Mouse (Mus musculus) activated CD4-positive, CD25-positive, alpha-beta regulatory T cell, adult 4 months (primary cell): ENCODE data around the gene Pan2. TPM values are rescaled to one million over a fixed set of nuclear protein-coding genes. Genes with fewer than 3 reads are reported as not detected.

Source experiments
- ATAC-seq: one replicate; pipeline ENCODE4 v1.8.0; 2017
- polyA plus RNA-seq, 2 experiments: library from polyadenylated mRNA; unstranded; fragments of 100-300 nt; shearing (Covaris generic); gene quantifications; one replicate each; pipeline ENCODE4 v1.2.1; 2017

Gene Pan2
- polyA plus RNA-seq, 2 experiments from 2014 or later = 18.9 to 21.1 TPM

DNA sequence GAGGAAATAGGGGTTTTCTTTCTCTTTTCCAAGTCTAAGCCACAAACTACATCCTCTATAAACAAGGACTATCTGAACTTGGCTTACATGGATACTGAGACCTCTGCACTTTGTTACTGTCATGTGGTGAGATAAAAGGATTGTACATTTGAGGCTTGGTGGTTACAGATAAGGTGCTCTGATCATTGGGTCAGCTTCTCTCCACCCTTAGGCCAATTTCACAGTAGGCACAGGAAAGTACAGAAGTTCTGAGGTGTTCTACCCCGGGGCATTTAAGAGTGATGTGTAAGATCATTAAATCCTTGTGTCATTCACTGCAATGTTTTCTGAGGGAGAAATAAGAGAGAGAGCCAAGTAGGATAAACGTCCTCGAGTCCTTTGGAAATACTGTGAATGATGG is 33.5 kb downstream of the Pan2 start:
- ATAC-seq = no peak

DNA sequence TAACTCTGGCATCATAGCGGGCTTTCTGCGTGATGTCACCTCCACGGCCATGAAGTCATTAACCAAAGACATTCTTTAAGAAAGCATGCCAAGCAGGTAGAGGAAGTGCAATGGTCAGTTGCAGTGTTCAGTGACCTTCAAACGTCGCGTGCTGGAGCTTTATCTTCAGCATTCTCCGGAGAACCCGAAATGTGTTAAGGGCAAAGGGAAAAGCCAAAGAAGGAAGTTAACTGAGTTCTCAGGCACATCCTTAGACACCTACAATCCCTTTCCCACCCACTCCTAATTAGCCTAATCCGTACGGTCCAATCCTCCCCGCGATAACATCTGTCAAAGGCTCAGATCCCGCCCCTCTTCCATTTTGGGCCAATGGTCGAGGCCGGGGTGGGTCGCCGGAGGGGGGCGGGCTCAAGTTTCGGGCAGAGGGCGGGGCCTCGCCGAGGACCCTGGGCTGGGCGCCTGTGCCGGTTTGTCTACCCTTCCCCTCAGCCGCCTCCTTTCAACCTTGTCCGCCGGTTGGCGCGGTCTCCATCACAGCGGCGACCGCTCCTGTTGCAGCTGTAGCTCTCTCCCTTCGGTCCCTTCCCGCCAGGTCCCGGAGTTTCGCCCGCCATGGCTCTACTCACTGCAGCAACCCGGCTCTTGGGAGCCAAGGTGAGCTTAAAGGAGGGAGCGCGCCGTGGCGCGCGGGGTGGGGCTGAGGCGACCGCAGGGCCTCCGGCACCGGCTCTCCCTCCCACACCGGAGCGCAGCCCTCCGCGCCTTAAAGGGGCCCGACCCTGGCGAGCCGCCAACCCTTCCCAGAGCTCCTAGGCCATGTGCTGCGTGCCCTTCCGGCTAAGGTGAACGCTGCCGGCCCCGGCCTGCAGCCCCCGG is 34.4 kb downstream of the Pan2 start, which contains the start of gene Cs:
Cs (plus strand) TSS at position 429 of the 876 bp plus-strand sequence.
- peak; percentile 94 for ATAC-seq

DNA sequence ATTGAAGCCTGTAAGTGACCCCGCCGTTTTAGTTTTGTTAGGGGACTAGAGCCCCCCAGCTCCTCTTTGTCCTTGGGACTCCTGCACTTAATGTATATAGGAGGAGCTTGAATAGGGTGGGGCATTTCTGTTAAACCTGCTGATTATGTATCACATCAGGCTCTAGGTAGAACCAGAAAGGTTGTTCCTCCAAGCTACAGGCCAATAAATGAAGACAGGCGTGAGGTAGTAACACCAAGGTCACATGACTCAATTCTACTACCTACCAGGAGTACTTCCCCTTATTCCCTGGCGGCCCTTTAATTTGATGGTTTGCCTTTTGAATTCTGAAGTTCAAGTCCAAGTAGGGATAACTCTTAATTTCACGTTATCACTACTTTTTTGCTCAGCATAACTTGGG is 35.3 kb downstream of the Pan2 start:
- ATAC-seq = no peak

DNA sequence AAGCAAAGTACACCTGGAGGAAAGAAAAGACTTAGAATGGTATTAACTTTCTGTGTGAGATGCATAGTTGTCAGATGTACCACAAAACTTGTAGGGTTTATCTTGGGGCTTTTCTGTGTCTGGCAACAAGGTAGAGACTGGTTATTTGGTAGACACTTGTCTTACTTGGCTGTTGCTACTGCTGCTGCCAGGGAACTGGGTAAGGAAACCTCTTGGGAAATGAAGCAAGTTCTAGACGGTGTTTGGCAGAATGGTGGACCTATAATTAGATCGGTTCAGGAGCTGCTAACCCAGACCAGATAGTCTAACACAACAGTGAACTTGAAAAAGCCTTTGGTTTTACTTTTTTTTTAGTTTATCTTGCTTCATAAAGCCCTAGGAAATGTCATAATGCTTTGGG is 35.8 kb downstream of the Pan2 start:
- no peak for ATAC-seq

DNA sequence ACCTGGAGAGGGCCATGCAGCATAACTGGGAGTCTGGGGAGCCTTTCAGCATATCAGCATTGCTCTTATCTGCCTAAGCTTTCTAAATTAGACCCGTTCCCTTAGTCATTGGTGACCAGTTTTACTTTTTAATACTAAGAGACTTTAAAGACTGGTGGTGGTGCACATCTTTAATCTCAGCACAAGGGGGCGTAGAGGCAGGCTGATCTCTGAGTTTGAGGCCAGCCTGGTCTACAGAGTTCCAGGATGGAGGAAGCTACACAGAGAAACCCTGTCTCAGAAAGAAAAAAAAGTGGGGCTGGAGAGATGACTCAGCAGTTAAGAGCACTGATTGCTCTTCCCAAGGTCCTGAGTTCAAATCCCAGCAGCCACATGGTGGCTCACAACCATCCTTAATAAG is 37.1 kb downstream of the Pan2 start:
- no peak for ATAC-seq

DNA sequence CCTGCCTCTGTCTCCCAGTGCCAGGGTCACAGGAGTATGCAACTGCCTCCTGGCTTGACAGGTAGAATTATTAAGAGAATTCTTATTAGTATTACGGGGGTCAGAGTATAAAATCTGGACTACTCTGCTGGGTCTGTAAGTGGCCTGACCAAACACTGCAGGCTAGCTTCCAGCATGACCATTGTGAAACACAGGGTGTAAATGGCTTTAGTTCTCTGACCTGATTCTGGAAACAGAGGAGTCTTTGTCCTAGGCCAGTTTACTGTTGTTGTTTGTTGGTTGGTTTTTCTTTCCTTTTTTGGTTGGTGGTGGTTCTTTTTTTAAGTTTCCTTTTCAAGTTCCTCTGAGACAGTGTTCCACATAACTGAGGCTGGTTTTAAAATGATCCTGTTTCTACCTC is 40.3 kb downstream of the Pan2 start:
- ATAC-seq = no peak

DNA sequence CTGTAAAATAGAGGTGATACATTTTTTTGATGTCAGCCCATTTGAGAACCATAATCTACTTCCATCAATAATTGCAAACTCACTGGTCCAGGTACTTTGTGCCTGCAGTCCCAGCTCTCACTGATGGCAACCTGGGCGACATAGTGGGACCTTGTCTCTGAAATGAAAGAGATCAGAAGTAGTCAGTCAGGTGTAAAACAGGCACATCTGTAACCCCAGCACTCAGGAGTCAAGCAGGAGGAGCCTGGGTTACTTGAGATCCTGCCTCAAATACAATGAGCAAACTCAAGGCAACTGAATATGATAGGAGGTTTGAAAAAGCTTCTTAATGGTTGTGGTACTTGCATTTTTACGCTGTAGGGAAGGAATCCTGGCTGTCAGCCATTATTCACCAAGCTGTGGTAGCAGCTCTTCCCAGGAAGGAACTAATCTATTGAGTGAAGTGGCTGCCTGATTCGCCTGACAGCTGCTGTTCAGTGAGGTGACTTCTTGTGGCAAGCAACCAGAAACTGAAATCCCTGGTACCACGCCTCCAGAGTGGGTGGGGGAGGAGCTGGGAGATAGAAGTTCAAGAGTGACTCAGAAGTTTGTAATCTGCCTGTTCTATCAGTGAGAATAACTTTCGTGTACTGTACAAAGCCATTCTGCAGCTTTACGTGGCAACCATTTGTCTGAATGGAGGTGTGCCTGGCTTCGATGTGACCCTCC is 41.6 kb downstream of the Pan2 start:
- ATAC-seq = peak; percentile 93

DNA sequence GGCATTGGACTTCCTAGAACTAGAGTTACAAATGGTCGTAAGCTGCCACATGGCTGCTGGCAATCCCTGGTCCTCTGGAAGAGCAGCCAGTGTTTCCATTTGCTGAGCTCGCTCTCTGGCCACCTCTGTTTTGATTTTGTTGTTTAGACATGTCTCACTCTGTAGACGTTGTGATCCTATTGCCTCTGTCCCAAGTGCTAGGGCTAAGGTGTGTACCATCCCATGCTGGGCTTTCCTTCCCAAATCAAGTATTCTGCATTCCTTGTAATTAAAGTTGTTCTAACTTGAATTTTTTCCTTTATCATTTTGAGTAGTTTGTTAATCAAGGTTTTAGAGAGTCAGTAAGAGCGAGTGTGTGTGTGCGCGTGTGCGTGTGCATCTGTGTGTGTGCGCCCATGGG is 44.4 kb downstream of the Pan2 start:
- ATAC-seq = no peak

DNA sequence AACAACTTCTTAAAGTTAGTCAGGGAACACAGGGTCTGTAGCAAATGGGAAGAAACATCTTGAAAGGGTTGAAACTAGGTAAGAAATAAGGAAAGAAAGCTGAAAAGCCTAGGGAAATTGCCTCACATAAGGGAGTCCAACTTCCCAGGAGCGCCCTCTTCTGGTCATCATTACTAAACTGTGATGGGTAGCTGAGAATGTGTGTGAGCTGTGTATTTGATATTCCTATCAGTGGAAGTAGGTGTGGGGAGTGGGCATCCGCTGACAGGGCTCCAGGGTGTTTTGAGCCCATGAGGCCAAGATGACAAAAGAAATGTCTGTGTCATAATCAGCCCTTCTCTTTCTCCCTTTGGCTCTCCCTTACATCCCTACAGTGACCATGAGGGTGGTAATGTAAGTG is 55.7 kb downstream of the Pan2 start:
- no peak for ATAC-seq

DNA sequence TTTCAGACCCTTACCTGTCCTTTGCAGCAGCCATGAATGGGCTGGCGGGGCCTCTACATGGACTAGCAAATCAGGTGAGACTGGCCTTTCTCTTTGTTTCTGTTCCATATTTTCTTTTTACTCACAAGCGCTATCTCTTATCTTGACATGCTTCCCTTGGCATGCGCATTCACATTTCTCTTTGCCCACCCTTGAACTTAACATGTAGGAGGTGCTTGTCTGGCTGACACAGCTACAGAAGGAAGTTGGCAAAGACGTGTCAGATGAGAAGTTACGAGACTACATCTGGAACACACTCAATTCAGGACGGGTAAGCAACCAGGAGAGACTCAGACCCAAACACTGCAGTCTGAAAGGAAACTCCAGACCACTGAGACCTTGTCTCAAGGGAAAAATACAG is 56.1 kb downstream of the Pan2 start:
- no peak for ATAC-seq

DNA sequence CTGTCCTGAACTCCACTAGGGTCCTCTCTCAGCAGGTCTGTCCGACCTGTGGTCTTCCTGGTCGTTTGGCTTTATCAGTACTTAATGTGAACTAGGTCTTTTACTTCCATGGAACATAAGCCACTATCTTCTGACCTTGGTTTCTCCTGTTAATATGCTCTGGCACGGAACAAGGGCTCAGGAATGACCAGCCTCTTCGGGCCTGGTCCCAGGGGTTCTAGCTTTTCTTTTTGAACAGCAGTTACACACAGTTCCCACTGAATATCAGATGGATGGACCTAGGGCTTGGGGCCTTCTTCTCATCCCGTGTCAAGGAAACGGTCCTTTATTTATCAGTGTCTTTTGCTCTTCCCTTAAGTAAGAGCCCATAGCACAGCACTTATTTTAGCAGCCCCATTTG is 58.7 kb downstream of the Pan2 start:
- ATAC-seq = no peak

DNA sequence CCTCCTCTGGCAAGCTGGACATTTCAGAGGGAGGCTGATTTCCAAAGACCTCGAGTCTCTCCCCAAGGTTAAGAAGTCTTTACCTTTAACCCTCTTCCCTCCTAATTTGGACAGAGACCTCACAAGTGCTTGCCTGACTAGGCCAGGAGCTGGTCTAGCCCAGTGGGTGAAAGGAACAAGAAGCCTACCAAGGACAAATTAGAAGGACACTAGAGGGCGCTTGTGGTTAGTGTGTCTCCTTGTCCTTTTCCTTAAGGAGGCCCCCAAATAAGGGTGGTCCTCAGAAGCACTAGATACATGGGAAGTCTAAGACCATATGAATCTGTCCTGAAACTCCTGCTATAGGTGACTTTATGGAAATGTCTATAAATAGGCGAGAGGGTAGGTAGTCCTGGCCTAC is 59.4 kb downstream of the Pan2 start:
- no peak for ATAC-seq

DNA sequence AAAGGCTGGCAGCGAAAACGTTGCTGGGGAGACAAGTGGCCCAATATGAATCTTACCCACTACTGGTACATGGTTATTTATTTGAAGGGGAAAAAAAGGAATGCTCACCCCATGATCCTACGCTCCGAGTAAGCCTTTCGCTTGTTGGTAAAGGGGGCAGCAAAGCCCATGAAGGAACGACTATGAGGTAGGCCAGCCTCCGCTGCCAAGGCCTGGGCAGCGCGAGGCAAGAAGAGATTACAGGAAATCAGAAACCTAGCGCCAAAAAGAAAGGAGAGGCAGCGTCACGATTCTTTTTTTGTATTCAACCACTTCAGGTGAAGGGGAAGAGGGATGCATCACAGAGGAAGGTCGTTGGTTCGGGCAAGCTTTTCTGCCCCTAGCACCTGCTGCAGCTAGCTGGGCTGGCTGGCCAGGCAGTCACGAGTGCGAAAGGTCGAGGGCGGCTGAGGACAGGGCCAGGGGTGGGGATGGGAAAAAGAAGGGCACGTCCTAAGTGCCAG is 64.8 kb downstream of the Pan2 start:
- ATAC-seq = no peak

DNA sequence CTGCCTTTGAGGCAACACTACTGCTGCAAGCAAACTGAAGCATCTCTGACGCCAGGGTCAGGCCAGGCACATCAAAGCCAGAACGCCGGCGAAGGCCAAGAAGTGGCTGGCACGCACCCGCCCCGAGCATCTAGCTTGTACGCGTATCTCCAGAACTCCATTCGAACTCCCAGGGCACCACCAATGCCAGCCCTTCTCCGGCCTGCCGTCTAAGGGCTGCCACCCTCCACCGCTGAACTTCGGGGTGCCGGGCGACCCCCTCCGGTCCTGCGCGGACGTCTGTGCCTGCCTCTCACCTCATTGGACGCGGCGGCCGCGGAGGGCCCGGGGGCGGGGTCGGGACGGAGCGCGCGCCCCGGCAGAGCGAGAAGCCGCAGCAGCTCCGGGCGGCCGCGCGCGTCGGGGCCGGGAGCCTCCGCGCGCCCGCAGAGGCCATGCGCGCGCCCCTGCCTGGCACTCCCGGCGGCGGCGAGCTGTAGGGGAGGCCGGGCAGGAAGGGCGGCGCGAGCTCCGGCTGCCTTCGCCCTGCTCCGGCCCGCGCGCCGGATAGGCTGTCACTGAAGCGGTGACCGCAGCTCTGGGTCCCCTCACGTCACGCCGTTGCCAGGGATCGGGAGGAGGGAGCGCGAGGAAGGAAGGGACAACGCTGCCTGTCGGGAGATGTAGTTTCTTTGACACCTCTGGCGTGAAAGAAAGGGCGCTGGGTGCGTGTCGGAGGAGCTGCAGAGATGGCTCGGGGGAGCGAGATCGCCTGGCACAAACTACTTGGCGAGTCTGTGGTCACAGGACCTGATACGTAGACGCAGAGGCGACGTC is 65.5 kb downstream of the Pan2 start, which contains the start of gene Coq10a:
Coq10a (minus strand) TSS at position 596 of the 816 bp plus-strand sequence.
- peak; percentile 84 for ATAC-seq

DNA sequence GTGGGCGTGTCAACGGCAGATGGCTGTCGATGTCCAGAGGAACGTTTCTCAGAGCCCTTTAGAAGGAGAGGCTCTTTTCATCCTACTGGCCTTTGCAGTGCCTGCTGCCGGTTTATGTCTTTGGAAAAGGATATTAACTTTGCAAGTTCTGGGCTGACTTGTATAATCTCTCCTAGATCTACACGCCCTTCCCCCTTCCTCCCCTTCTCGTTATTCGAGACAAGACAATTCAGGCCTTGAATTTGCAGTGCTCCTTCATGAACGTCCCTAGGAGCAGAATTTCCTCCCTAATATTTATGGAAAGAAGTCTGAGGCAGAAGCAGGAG is 66.0 kb downstream of the Pan2 start:
- no peak for ATAC-seq

DNA sequence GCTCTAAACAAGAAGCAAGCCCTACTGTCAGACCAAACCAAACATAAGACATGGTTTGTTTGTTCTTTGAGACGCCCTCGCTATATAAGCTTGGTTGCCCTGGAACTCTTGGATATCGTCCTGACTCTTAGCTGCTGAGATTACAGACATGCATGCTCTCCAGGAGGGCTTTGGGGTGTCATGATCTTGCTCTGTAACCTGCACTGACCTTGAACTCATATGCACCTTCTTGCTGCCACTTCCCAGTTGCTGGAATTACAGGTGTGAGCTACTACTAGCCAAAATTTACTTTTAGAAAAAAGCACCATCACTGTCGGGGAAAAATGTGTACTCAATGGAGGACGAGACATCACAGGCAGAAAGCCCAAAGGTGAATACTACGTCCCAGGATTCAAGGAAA is 66.5 kb downstream of the Pan2 start:
- no peak for ATAC-seq

DNA sequence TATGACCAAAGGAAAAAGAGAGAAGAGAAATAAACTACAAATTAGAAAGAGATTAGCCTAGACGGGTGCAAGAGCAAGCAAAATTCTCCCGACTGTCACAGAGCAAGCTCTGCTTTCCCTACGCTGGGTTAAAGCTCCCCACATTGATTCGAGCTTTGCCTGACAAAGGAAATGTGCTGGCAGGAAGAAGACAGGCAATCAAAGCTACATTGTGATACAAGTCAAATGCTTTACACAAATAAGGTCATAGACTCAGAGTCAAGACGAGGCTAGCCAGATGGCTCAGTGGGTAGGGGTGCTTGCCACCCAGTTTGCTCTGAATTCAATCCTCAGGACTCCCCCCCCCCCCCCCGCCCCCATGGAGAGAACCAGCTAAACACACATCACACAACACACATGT is 66.9 kb downstream of the Pan2 start:
- ATAC-seq = no peak

DNA sequence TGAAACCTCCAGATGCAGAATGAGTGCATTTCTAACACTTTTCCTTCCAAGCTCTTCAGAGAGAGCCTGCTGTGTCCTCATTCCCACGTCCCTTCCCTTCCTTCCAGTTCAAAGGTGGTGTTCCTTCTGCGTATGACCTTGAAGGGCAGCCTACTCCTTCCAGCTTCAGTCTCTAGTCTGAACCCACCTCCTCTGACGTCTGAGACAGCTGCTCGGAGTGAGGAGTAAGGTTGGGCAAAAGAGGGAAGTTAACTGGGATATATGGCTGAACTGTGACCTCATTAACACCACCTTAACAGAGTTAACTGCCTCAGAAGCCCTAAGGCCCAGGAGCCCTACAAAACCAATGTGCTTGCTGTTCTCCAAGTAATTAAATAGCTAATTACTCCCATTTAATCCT is 67.5 kb downstream of the Pan2 start:
- no peak for ATAC-seq

Other genes starting within 250 kb of the Pan2 start
- gene Ptges3, start 244.4 kb upstream of the Pan2 start, polyA plus RNA-seq = 100 to 1,000 TPM; 194 to 285 TPM
- gene Atp5b, start 220.1 kb upstream of the Pan2 start, polyA plus RNA-seq = 100 to 1,000 TPM; 413 to 469 TPM
- gene Baz2a, start 211.8 kb upstream of the Pan2 start, polyA plus RNA-seq = 10 to 100 TPM; 44.1 to 53.3 TPM
- 10 to 100 TPM; 20.9 to 25.0 TPM for gene Rbms2, start 123.0 kb upstream of the Pan2 start, polyA plus RNA-seq
- under 1 TPM in 1 of 2 experiments, not detected in 1; 0.26 TPM for gene Gls2, start 108.9 kb upstream of the Pan2 start, polyA plus RNA-seq
- gene Spryd4, start 91.5 kb upstream of the Pan2 start, polyA plus RNA-seq = 10 to 100 TPM; 13.3 to 15.6 TPM
- gene Mip, start 77.5 kb upstream of the Pan2 start, polyA plus RNA-seq = not detected
- gene Timeless, start 71.3 kb upstream of the Pan2 start, polyA plus RNA-seq = 10 to 100 TPM; 23.7 to 35.9 TPM
- gene Apon, start 49.2 kb upstream of the Pan2 start, polyA plus RNA-seq = not detected
- gene Apof, start 34.7 kb upstream of the Pan2 start, polyA plus RNA-seq = not detected
- gene Stat2, start 32.8 kb upstream of the Pan2 start, polyA plus RNA-seq = 10 to 100 TPM; 45.6 to 66.1 TPM
- gene Il23a, start 4.6 kb upstream of the Pan2 start, polyA plus RNA-seq = not detected
- gene Cnpy2, start 19.1 kb downstream of the Pan2 start, polyA plus RNA-seq = 100 to 1,000 TPM in 1 of 2 experiments, 10 to 100 TPM in 1; 96.7 to 115 TPM
- gene Cs, start 34.4 kb downstream of the Pan2 start, polyA plus RNA-seq = 100 to 1,000 TPM; 145 to 149 TPM
- 10 to 100 TPM; 14.3 to 20.3 TPM for gene Coq10a, start 65.7 kb downstream of the Pan2 start, polyA plus RNA-seq
- gene Ankrd52, start 73.8 kb downstream of the Pan2 start, polyA plus RNA-seq = 1 to 10 TPM; 2.6 to 4.5 TPM
- not detected for gene Slc39a5, start 97.9 kb downstream of the Pan2 start, polyA plus RNA-seq
- gene Nabp2, start 108.2 kb downstream of the Pan2 start, polyA plus RNA-seq = 10 to 100 TPM; 75.0 to 81.0 TPM
- gene Rnf41, start 108.3 kb downstream of the Pan2 start, polyA plus RNA-seq = 10 to 100 TPM; 26.1 to 39.3 TPM
- 10 to 100 TPM; 53.8 to 54.8 TPM for gene Smarcc2, start 155.9 kb downstream of the Pan2 start, polyA plus RNA-seq
- gene Myl6, start 190.8 kb downstream of the Pan2 start, polyA plus RNA-seq = 1,000 to 10,000 TPM; 1,113 TPM
- 1 to 10 TPM; 2.0 to 6.9 TPM for gene Myl6b, start 195.3 kb downstream of the Pan2 start, polyA plus RNA-seq
- gene Esyt1, start 222.5 kb downstream of the Pan2 start, polyA plus RNA-seq = 10 to 100 TPM; 77.5 to 80.7 TPM
- gene Zc3h10, start 244.4 kb downstream of the Pan2 start, polyA plus RNA-seq = 10 to 100 TPM in 1 of 2 experiments, 1 to 10 TPM in 1; 6.4 to 10.1 TPM
- gene Rpl41, start 246.0 kb downstream of the Pan2 start, polyA plus RNA-seq = 1,000 to 10,000 TPM; 5,950 to 7,803 TPM